Mouse (Mus musculus) telencephalon, adult 2 months (tissue): ENCODE data around the gene Irx3.

Experiments used
- DNase-seq: peaks from one replicate; pipeline ENCODE4 v3.0.0-alpha.2; 2011; ENCODE audit warnings: low read depth, low spot score

Irx3 gene

GRCm38 (mm10) chr8:91801839-91802238 lies at the start of gene Irx3:
TSS of gene Irx3 (minus strand) at chr8:91802067.
- no peak for DNase-seq

- no peak for DNase-seq
Measured at GRCm38 (mm10) chr8:91851359-91851758, 49.5 kb upstream of the Irx3 start.

GRCm38 (mm10) chr8:91849984-91850383 lies 48.1 kb upstream of the Irx3 start:
- no peak for DNase-seq

DNA sequence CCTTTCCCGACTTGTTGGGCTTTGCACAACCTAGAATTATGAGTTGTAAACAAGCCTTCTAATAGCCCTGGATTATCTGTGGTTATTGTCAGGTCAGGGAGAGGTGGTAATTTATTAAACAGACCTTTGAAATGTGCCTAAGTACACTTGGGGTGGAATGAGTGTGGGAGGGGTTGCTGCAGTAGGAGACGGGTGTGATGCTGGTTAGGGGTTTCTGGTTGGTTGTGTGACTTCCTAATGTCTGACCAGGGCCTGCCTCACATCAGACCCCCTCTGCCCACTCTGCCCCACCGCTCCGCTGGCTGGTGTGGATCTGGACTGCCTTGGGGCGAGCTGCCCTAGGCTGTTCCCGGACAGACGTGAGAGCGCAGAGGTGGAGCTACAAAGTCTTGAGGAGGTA lies 47.7 kb upstream of the Irx3 start:
- no peak for DNase-seq

DNA sequence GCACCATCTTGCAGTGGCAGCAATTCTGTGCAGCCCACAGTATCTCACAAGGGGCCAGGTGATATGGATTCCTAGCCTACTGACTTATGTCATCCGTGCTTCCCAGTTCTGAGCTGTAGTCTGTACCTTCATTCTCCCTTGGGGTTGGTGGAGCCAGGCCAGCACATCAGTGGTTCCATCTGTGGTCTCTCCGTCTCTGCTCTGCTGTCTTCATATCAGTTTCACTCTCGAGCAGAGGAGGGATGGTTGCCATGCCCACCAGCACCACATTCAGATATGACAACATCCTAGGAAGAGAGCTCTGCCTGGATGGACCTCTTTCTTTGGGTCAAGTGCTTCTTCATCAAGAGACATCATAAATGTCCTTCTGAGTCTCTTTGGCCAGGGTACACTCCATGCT lies 43.8 kb upstream of the Irx3 start:
- DNase-seq: no peak

GRCm38 (mm10) chr8:91837131-91837530 lies 35.3 kb upstream of the Irx3 start:
- no peak for DNase-seq

- DNase-seq: no peak
Measured at GRCm38 (mm10) chr8:91836685-91837084, 34.8 kb upstream of the Irx3 start.

GRCm38 (mm10) chr8:91827661-91828060 lies 25.8 kb upstream of the Irx3 start:
- DNase-seq: no peak

DNA sequence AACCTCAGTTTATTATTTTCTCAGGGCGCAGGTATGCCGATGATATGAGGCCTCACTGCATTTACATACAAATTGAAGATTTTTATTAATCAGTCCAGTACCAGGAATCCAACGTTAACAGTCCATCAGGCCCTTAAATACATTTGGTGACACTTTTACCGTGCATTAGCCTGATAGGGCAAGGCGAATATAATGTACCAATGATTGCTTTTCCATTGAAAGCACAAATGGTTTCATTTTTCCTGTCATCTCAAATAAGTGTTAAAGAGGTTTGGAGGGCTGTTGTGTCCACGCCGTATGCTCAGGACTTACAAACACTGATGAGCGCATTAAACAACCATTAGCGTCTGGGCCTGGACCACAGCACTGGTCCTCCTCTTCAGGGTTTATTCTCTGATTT lies 25.3 kb upstream of the Irx3 start:
- DNase-seq: no peak

- DNase-seq: no peak
Measured at GRCm38 (mm10) chr8:91823357-91823756, 21.5 kb upstream of the Irx3 start.

GRCm38 (mm10) chr8:91822746-91823145 lies 20.9 kb upstream of the Irx3 start:
- DNase-seq: no peak

GRCm38 (mm10) chr8:91821976-91822375 lies 20.1 kb upstream of the Irx3 start:
- DNase-seq: no peak

- DNase-seq: no peak
Measured at GRCm38 (mm10) chr8:91819778-91820177, 17.9 kb upstream of the Irx3 start.

DNA sequence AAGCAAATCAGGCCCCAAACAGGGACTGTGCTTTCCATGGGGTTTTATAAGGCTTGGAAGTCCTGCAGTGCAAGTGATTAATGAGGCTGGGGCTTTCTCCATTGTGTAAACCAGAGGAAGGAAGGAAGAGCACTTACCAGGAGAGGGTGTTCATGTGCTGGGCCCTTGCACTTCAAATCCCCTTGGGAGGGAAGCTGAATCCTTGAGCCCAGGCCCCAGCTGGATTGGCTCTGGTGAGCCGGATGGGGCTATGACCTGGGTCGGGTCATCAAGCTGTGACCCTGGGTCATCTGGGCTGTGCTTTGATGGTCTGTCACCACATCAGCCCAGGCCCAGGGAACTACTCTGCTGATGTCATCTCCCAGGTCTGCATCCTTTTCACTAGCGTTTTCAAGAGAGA lies 16.9 kb upstream of the Irx3 start:
- DNase-seq: no peak

DNA sequence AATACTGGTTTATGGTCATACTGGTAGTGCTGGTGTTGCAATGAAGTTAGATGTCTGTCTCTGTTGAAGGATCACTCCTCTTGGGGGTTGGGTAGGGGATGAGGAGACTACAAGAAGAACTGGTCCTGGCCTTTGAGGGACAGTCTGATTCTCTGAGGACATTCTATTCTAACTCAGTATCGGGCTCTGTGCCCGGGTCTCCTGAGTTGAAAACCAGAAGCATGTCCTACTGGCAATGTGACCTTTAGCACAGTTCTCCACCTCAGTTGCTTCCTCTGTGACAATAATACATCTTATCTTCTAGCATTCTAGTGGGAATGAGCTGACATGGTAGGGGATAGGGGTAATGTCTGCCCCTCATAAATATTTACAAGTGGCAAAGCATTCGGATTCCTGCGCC lies 12.2 kb upstream of the Irx3 start:
- no peak for DNase-seq

GRCm38 (mm10) chr8:91806720-91807241 lies 4.9 kb upstream of the Irx3 start:
- DNase-seq: no peak

- no peak for DNase-seq
Measured at GRCm38 (mm10) chr8:91806084-91806719, 4.3 kb upstream of the Irx3 start.

DNA sequence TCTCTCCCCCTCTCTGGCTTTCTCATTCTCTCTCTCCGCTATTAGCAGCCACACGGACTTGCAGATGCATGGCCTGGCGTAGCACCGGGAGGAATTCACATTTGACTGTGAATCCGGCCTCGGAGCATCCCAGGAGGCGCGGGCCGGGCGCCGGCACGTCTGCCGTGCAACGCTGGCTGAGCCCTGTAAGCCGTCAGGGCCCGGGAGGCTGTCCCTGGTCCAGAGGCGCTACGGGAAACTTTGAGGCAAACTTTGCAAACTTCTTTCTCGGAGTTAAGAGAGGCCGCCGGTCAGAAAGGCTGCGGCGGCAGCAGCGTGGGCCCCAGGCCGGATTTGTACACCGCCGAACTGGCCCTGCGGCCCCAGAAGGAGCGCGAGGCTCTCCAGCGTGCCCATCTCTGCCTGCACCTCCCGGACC lies 3.4 kb upstream of the Irx3 start:
- DNase-seq: no peak

GRCm38 (mm10) chr8:91804403-91805253 lies 2.8 kb upstream of the Irx3 start:
- no peak for DNase-seq

GRCm38 (mm10) chr8:91803515-91804402 lies 1.9 kb upstream of the Irx3 start:
- no peak for DNase-seq

- DNase-seq: no peak
Measured at GRCm38 (mm10) chr8:91802401-91803322, 795 bp upstream of the Irx3 start.
